Comparison of ENCODE assay signal across 12 mouse cellular contexts in the genomic region with DNA sequence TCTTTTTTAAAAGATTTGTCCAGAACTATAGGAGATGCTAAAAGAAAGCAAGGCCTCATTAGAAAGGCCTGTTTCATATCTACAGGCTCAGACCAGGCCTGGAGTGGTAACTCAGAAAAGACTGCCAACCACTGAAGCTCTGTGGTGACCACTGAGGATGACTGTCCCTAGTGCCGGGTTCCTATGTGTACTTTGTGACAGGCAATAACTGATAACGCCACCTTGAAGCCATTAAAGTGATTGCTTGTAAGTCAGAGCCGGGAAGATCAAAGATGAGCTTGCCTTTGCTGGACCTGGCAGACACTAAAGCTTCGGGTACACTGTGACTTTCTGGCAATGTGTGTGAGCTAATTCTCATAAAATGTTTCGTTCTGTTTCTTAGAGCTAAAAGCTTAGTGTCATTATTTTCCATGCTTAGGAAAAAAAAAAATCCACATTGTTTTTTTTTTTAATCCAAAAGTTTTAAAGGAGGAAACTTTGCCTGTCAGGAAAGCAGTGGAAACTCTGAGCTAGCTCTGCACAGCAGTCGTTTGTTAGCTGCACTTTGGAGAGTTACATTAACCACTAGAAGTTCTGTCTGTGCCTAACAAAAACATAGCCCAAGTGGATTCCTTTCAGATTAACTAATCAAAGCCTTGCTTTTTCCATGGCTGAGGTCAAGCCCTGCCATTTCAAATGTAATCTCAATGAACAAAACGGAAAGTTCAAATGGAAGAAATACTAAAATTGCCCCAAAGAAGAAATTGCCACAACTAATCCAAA. TPM values are rescaled to one million over a fixed set of nuclear protein-coding genes. Genes with fewer than 3 reads are reported as not detected.
DNase-seq lines count a peak whose midpoint lies in the region; ATAC-seq lines count a peak whose summit lies in the region.
"Had no signal": no experiment of that assay in that cellular context is flagged by ENCODE, and none has a peak within 500 bp of the region (broad histone marks: within the 10 kb centered on the region; RNA-seq: fewer than 3 reads in every experiment).

No protein-coding gene starts in this region.

- H3K4me2 ChIP-seq in kidney, embryonic 16.5 days (replicated peaks; ENCODE audit: low read depth, low read length), result peak overlapping the region; percentile 38
- peak overlapping the region; percentile 46 for H3K4me2 ChIP-seq in embryonic facial prominence, embryonic 15.5 days (replicated peaks)

- no peak for DNase-seq in kidney, postnatal 25 days
- DNase-seq in embryo, embryonic 10 days (ENCODE audit: low spot score), result peak; percentile 59
- peak; percentile 17 for DNase-seq in neural tube, embryonic 10.5 days (ENCODE audit: extremely low spot score, low spot score)
- DNase-seq in right cerebral cortex, adult 18-20 months, result no peak
- DNase-seq: cerebellum, postnatal 14 days; forebrain, postnatal 0 days; layer of hippocampus, adult 9-11 months had no signal

- H3K4me3 ChIP-seq in kidney, embryonic 16.5 days (ENCODE audit: low read length), result peak overlapping the region; percentile 26
- H3K4me3 ChIP-seq in embryonic facial prominence, embryonic 15.5 days (replicated peaks), result peak overlapping the region; percentile 26

- WGBS in kidney, embryonic 16.5 days, result 17% methylated on average over 7 of the region's 7 CpGs
- 14% methylated on average over 7 of the region's 7 CpGs for WGBS in embryonic facial prominence, embryonic 15.5 days

- no peaks in the 10 kb centered on the region for H3K9me3 ChIP-seq in kidney, embryonic 16.5 days (ENCODE audit: low read length)
- H3K9me3 ChIP-seq in embryonic facial prominence, embryonic 15.5 days (replicated peaks), result no peaks in the 10 kb centered on the region

- 0 out of 2 replicates have a peak overlapping the region, but pooled peaks have one; percentile 17 for H3K9ac ChIP-seq in kidney, embryonic 16.5 days (replicated peaks; ENCODE audit: low read length)
- H3K9ac ChIP-seq in embryonic facial prominence, embryonic 15.5 days, result peak overlapping the region; percentile 12; the same call in 1 of the 2 replicates
- H3K9ac ChIP-seq: forebrain, postnatal 0 days had no signal

- H3K36me3 ChIP-seq in kidney, embryonic 16.5 days (ENCODE audit: insufficient read depth, low read length), result 0 out of 2 replicates have a peak, but pooled peaks cover 2% of the 10 kb centered on the region
- H3K36me3 ChIP-seq in embryonic facial prominence, embryonic 15.5 days, result no peaks in the 10 kb centered on the region

- no peak for ATAC-seq in kidney, embryonic 16.5 days (ENCODE audit: low FRiP score, low TSS enrichment)
- no peak for ATAC-seq in embryonic facial prominence, embryonic 15.5 days (ENCODE audit: insufficient number of reproducible peaks, low FRiP score, low TSS enrichment, low read depth)
- ATAC-seq in activated CD4-positive, CD25-positive, alpha-beta regulatory T cell, adult 4 months, result no peak
- no peak for ATAC-seq in erythroid progenitor cell, adult 5-6 weeks (replicated peaks; ENCODE audit: low FRiP score, poor library complexity, severe bottlenecking)
- ATAC-seq: forebrain, postnatal 0 days; hindbrain, embryonic 16.5 days had no signal

- H3K4me1 ChIP-seq in kidney, embryonic 16.5 days (ENCODE audit: insufficient read depth, low read length), result no peaks in the 10 kb centered on the region
- H3K4me1 ChIP-seq in embryonic facial prominence, embryonic 15.5 days, result peaks cover 4% of the 10 kb centered on the region; the same call in 1 of the 2 replicates

- H3K27ac ChIP-seq in kidney, embryonic 16.5 days (ENCODE audit: low read length), result no peak overlapping the region
- H3K27ac ChIP-seq in embryonic facial prominence, embryonic 15.5 days (replicated peaks), result peak overlapping the region; percentile 70

- H3K27me3 ChIP-seq in kidney, embryonic 16.5 days (ENCODE audit: insufficient read depth, low read length), result no peaks in the 10 kb centered on the region
- H3K27me3 ChIP-seq in embryonic facial prominence, embryonic 15.5 days, result no peaks in the 10 kb centered on the region

RNA-seq across cellular contexts. Expression of a gene that starts 4.6 kb away (rescaled TPM):
- 1,118 and 1,232 TPM in 2 replicates for polyA plus RNA-seq in kidney, embryonic 16.5 days (2015; fragmentation: Nextera tagmentation; extraction: Ambion mirVana)
- 2,793 and 3,179 TPM in 2 replicates for polyA plus RNA-seq in embryonic facial prominence, embryonic 15.5 days (2015; fragmentation: Nextera tagmentation; extraction: Ambion mirVana)
- polyA plus RNA-seq in activated CD4-positive, CD25-positive, alpha-beta regulatory T cell, adult 4 months (2017; shearing (Covaris generic)), result not detected
- not detected in 2 replicates for total RNA-seq in erythroid progenitor cell, adult 5-6 weeks (2015; ENCODE audit: low replicate concordance)
- 0.15 TPM in 1 of 2 replicates, not detected in the other for total RNA-seq in erythroid progenitor cell, adult 5-6 weeks (2017; ENCODE audit: low replicate concordance)

Comparison
In these comparisons a context has a peak if more than half of its experiments do, and no peak if none do; other contexts are left out.
1. DNase-seq: peak in embryo, embryonic 10 days (single experiment) and neural tube, embryonic 10.5 days (single experiment); none in kidney, postnatal 25 days (0 of 2) and right cerebral cortex, adult 18-20 months (single experiment).
2. RNA of a gene that starts 4.6 kb away (polyA plus RNA-seq): 2,793 to 3,179 TPM in embryonic facial prominence, embryonic 15.5 days and 1,118 to 1,232 TPM in kidney, embryonic 16.5 days; not detected in activated CD4-positive, CD25-positive, alpha-beta regulatory T cell, adult 4 months; every median in the first group is over 100 times any median in the second.